Mouse (Mus musculus) midbrain, embryonic 13.5 days (tissue): ENCODE measurements at regions not wholly inside any gene's neighbourhood (a gene's known extent, or its start where the extent isn't known, plus 50 kb on each side); places are given as distances from the start of the nearest gene placed in this dataset.

Source experiments
- ATAC-seq: fragments of 200-750 bp; cut with Nextera tagmentation; 2 replicates; pipeline ENCODE4 v1.8.0; 2017; ENCODE audit warnings: mild to moderate bottlenecking, moderate TSS enrichment, moderate library complexity
- H3K27ac ChIP-seq: fragments of 300-500 bp; sonication (generic); 2 replicates; pipeline ENCODE4 v1.5.1; 2015; ENCODE audit warnings: inconsistent platforms, mild to moderate bottlenecking, moderate library complexity
- H3K27me3 ChIP-seq: fragments of 300-500 bp; sonication (generic); 2 replicates; pipeline ENCODE4 v1.6.1; 2015; ENCODE audit warnings: mild to moderate bottlenecking, inconsistent platforms
- H3K36me3 ChIP-seq: fragments of 300-500 bp; sonication (generic); 2 replicates; pipeline ENCODE4 v1.6.1; 2015; ENCODE audit warnings: mild to moderate bottlenecking, inconsistent platforms
- H3K4me1 ChIP-seq: fragments of 300-500 bp; sonication (generic); replicated peaks from 2 replicates; pipeline ENCODE4 v1.6.1; 2015; ENCODE audit warnings: inconsistent platforms
- H3K4me2 ChIP-seq: fragments of 300-500 bp; sonication (generic); replicated peaks from 2 replicates; pipeline ENCODE4 v1.6.1; 2015; ENCODE audit warnings: moderate library complexity, mild to moderate bottlenecking, inconsistent platforms
- H3K4me3 ChIP-seq: fragments of 300-500 bp; sonication (generic); replicated peaks from 2 replicates; pipeline ENCODE4 v1.5.1; 2015; ENCODE audit warnings: mild to moderate bottlenecking, inconsistent platforms
- H3K9ac ChIP-seq: fragments of 300-500 bp; sonication (generic); replicated peaks from 2 replicates; pipeline ENCODE4 v1.6.1; 2015; ENCODE audit warnings: mild to moderate bottlenecking, inconsistent platforms
- H3K9me3 ChIP-seq: fragments of 300-500 bp; sonication (generic); 2 replicates; pipeline ENCODE4 v1.6.1; 2016; ENCODE audit warnings: mild to moderate bottlenecking, inconsistent platforms
- WGBS: fragments of 180-500 bp; shearing (Covaris S2); methylation state at CpG from one replicate; pipeline ENCODE4 v1.1.7; 2015; 5-methylcytosine and 5-hydroxymethylcytosine counted together

GRCm38 (mm10) chr10:95773425-95773980 is 69.2 kb downstream of the Gm33543 start:
- Histone ChIP-seq H3K4me3 (no peak overlapping the region), H3K4me2 (no peak overlapping the region), H3K27ac (no peak overlapping the region), H3K9ac (no peak overlapping the region), H3K36me3 (no peaks in the 10 kb centered on the region), H3K4me1 (no peaks in the 10 kb centered on the region), H3K27me3 (no peaks in the 10 kb centered on the region), H3K9me3 (no peaks in the 10 kb centered on the region)
- ATAC-seq = no peak
- 92% methylated on average over 16 of the region's 16 CpGs for WGBS

DNA sequence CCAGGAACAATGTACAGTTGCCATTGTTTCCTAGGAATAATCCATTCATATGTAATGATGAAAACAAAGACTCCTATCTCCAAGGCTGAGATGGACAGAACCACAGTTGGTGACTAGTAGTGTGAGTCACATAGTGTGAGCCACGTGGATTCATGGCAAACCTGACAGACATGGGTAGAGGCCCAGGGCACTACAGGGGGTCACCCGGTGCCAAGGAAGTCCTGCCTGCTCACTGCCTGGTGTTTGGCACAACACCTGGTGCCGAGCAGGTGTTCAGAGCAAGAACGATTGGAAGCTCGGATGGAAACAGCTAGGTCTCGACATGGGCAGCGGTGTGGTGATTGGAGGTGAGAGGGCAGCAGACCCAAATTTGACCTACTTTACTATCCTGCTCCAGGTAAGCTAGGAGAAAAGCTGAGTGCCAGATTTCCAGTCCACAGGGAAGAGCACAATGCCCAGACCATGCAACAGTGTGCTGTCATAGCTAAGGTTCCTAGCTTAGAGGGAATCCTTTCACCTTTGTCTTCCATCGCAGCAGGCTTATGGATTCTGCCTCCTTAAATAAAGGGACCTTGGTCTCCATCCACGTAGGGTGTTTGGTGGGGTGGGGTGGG is 69.8 kb downstream of the Gm33543 start:
- ATAC-seq = no peak
- Histone ChIP-seq H3K4me3 (no peak overlapping the region), H3K4me2 (no peak overlapping the region), H3K9ac (no peak overlapping the region), H3K9me3 (no peaks in the 10 kb centered on the region), H3K36me3 (no peaks in the 10 kb centered on the region), H3K27ac (no peak overlapping the region), H3K4me1 (no peaks in the 10 kb centered on the region), H3K27me3 (no peaks in the 10 kb centered on the region)
- WGBS = 90% methylated on average over 9 of the region's 9 CpGs

GRCm38 (mm10) chr10:95768974-95769373 is 73.8 kb downstream of the Gm33543 start:
- Histone ChIP-seq H3K9ac (no peak overlapping the region), H3K4me3 (no peak overlapping the region), H3K4me2 (no peak overlapping the region), H3K9me3 (no peaks in the 10 kb centered on the region), H3K4me1 (no peaks in the 10 kb centered on the region), H3K27ac (no peak overlapping the region), H3K27me3 (no peaks in the 10 kb centered on the region), H3K36me3 (no peaks in the 10 kb centered on the region)
- whole genome bisulfite sequencing = 88% methylated on average over 8 of the region's 8 CpGs
- ATAC-seq = no peak

GRCm38 (mm10) chr10:95767526-95768161 is 75.1 kb downstream of the Gm33543 start:
- no peaks in the 10 kb centered on the region for H3K27me3 ChIP-seq
- H3K4me2 ChIP-seq = no peak overlapping the region
- H3K9ac ChIP-seq = no peak overlapping the region
- no peaks in the 10 kb centered on the region for H3K4me1 ChIP-seq
- no peak overlapping the region for H3K27ac ChIP-seq
- H3K4me3 ChIP-seq = no peak overlapping the region
- H3K9me3 ChIP-seq = no peaks in the 10 kb centered on the region
- no peaks in the 10 kb centered on the region for H3K36me3 ChIP-seq
- WGBS = 76% methylated on average over 5 of the region's 7 CpGs
- ATAC-seq = no peak

DNA sequence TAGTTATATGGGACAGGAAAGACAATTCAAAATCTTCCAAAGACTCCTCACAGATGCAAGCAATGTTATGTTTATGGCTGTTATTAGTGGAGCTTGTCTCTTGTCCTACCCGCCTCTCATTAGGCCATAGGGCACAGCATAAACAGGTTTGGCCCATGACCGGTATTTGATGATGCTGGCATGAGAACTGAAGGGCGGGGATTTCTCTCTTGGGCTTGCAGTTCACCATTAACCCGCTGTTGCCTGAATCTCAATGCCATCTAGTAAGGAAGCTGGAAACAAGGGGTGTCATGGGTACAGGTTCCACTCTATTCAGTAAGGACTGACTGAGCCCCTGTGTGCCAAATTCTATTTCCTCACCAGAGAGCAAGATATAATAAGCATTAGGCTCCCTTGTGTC is 78.6 kb downstream of the Gm33543 start:
- no peak overlapping the region for H3K27ac ChIP-seq
- WGBS = 84% methylated on average over 4 of the region's 4 CpGs

DNA sequence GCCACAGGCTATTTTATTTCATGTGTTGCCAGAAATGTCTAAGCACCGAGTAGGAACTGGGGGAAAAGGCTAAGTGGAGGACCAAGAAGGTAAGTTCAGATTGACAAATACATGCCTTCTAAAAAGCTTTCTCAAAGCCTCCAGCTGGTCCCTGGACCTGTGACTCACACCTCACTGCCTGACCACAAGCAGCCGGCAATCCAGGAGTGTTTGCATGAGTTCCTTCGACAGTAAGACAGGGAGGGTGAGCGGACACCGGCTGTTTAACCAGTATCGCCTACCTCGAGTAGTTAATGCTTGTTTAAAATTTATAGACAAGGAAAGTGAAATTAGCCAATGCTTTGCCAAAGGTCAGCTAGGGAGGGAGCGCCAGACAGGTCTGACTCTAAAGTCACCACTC is 80.1 kb downstream of the Gm33543 start:
- no peak overlapping the region for H3K4me2 ChIP-seq
- H3K9me3 ChIP-seq = no peaks in the 10 kb centered on the region
- H3K9ac ChIP-seq = no peak overlapping the region
- WGBS = 86% methylated on average over 8 of the region's 8 CpGs
- no peaks in the 10 kb centered on the region for H3K27me3 ChIP-seq
- no peaks in the 10 kb centered on the region for H3K36me3 ChIP-seq
- no peak for ATAC-seq
- no peak overlapping the region for H3K27ac ChIP-seq
- H3K4me1 ChIP-seq = no peaks in the 10 kb centered on the region
- H3K4me3 ChIP-seq = no peak overlapping the region

More for the DNA sequence above, 78.6 kb downstream of the Gm33543 start:
- Histone ChIP-seq H3K36me3 (no peaks in the 10 kb centered on the region), H3K9ac (no peak overlapping the region), H3K27me3 (no peaks in the 10 kb centered on the region), H3K4me3 (no peak overlapping the region), H3K9me3 (no peaks in the 10 kb centered on the region), H3K4me2 (no peak overlapping the region), H3K4me1 (no peaks in the 10 kb centered on the region)
- no peak for ATAC-seq

- 95% methylated on average over 4 of the region's 4 CpGs for WGBS
- H3K27me3 ChIP-seq = no peaks in the 10 kb centered on the region
- no peaks in the 10 kb centered on the region for H3K4me1 ChIP-seq
- H3K9ac ChIP-seq = no peak overlapping the region
- no peaks in the 10 kb centered on the region for H3K36me3 ChIP-seq
- H3K4me2 ChIP-seq = no peak overlapping the region
- H3K4me3 ChIP-seq = no peak overlapping the region
- no peak for ATAC-seq
- no peaks in the 10 kb centered on the region for H3K9me3 ChIP-seq
- no peak overlapping the region for H3K27ac ChIP-seq
These were observed 80.8 kb downstream of the Gm33543 start for GRCm38 (mm10) chr10:95761969-95762368.

DNA sequence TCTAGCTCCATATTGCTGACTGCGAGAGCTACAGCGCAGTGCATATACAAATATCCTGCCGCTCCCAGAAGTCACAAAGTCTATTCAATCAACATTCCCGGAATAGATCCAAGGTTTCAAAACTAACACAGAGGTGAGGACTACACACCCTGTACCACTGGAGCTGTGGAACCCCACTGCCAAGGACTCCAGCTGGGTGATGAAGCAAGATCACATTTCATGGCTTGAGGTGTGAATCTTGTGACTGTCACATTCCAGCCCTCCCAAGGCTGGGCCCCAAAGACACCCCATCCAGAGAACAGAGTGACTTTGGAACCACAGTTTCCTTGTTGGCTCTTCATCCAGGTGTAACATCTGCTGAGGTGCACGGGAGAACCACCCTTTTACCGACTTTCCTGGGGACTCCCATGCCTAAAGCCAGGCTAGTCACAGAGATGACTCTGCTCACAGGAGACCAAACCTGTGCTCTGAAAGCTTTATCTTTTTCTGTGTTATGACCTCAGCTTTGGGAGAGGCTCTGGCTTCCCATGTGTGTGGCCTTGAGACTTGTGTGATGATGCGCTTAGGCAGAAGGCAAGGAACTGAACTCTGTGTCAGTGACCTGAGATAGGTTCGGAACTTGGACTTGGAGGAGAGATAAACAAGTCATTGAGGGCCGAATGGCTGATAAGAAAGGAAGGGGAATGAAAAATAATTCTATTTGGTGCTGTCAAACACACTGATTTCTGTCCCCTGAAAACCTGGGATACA is 82.4 kb downstream of the Gm33543 start:
- no peak for ATAC-seq
- Histone ChIP-seq H3K27ac (no peak overlapping the region), H3K4me3 (no peak overlapping the region), H3K9me3 (no peaks in the 10 kb centered on the region), H3K9ac (no peak overlapping the region), H3K27me3 (no peaks in the 10 kb centered on the region), H3K36me3 (no peaks in the 10 kb centered on the region), H3K4me2 (no peak overlapping the region), H3K4me1 (no peaks in the 10 kb centered on the region)
- WGBS = 94% methylated on average over 9 of the region's 9 CpGs

DNA sequence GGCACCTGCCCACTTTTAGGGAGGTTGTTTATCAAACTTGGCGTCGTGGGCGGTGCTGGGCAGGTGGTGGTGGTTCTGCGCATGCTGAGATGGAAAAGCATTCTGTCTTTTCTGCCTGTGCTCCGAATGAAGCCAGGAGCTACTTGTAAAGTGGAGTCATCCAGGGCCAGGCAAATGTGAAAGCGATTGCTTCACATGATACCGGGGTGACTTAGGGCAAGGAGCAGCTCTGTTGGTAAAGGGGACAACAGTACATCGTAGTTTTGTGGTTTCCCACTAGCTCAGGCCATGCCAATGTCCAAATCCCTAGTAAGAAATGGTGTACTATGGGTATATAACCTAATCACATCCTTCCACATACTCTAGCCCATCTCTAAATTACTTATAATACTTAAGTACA is 84.5 kb downstream of the Gm33543 start:
- WGBS = 95% methylated on average over 8 of the region's 8 CpGs
- no peaks in the 10 kb centered on the region for H3K4me1 ChIP-seq
- H3K27ac ChIP-seq = no peak overlapping the region

GRCm38 (mm10) chr10:95755429-95755828 is 82.2 kb upstream of the Anapc15-ps start:
- ATAC-seq = no peak
- Histone ChIP-seq H3K4me3 (no peak overlapping the region), H3K27ac (no peak overlapping the region), H3K4me1 (no peaks in the 10 kb centered on the region), H3K36me3 (no peaks in the 10 kb centered on the region), H3K9ac (no peak overlapping the region), H3K9me3 (no peaks in the 10 kb centered on the region), H3K4me2 (no peak overlapping the region), H3K27me3 (no peaks in the 10 kb centered on the region)
- WGBS = 85% methylated on average over 3 of the region's 3 CpGs

More for the DNA sequence above, 84.5 kb downstream of the Gm33543 start:
- Histone ChIP-seq H3K9me3 (no peaks in the 10 kb centered on the region), H3K27me3 (no peaks in the 10 kb centered on the region), H3K4me3 (no peak overlapping the region), H3K4me2 (no peak overlapping the region), H3K36me3 (no peaks in the 10 kb centered on the region), H3K9ac (no peak overlapping the region)
- ATAC-seq = no peak

GRCm38 (mm10) chr10:95753396-95753905 is 80.2 kb upstream of the Anapc15-ps start:
- H3K9ac ChIP-seq = no peak overlapping the region
- H3K4me1 ChIP-seq = no peaks in the 10 kb centered on the region
- H3K27me3 ChIP-seq = no peaks in the 10 kb centered on the region
- H3K4me3 ChIP-seq = no peak overlapping the region
- no peak overlapping the region for H3K4me2 ChIP-seq
- H3K9me3 ChIP-seq = no peaks in the 10 kb centered on the region
- WGBS = 90% methylated on average over 11 of the region's 11 CpGs
- ATAC-seq = no peak
- H3K27ac ChIP-seq = no peak overlapping the region
- H3K36me3 ChIP-seq = no peaks in the 10 kb centered on the region

DNA sequence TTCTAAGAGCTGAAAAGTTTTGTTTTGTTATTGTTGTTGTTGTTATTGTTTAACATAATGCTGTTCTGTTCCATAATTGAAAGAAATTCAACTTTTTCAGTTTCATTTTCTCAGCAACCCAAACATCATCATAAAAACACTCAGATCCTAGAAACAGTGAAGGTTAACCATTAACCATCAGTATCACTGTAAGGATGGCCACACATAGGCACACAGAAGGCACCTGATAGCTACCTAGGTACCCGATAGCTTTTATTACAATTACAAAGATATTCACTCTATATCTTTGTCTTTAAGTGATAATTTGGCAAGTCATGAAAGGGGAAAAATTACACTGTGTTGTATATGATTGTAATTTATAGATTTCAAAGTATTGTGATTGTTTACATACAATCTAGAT is 75.1 kb upstream of the Anapc15-ps start:
- H3K27me3 ChIP-seq = no peaks in the 10 kb centered on the region
- H3K9ac ChIP-seq = no peak overlapping the region
- no peaks in the 10 kb centered on the region for H3K36me3 ChIP-seq
- H3K4me2 ChIP-seq = no peak overlapping the region
- 96% methylated on average over 1 of the region's 1 CpGs for WGBS
- H3K4me1 ChIP-seq = no peaks in the 10 kb centered on the region
- no peaks in the 10 kb centered on the region for H3K9me3 ChIP-seq
- ATAC-seq = no peak
- H3K27ac ChIP-seq = no peak overlapping the region
- no peak overlapping the region for H3K4me3 ChIP-seq
